In the genomic region with DNA sequence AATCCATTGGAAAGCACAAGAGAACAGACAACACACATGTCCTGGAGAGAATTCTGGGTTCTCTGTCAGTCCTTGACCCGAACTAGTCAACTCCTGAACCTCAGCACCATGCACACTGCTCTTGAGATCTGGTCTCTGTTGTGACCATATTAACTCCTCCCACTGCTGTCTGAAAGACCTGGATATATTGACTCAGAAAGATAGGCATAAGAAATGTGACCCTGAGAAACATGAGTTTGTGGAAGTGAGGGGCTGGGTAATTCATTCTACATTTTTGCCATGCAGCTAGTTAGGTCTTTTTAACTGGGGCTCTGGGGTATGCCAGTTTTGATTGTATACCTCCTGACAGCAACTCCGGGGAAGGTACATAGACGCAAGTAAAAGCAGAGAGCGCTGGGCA, we compare ENCODE assay signal across 8 mouse cellular contexts. TPM values are rescaled to one million over a fixed set of nuclear protein-coding genes. Genes with fewer than 3 reads are reported as not detected.
DNase-seq lines count a peak whose midpoint lies in the region; ATAC-seq and TF ChIP-seq lines count a peak whose summit lies in the region.
"Had no signal": no experiment of that assay in that cellular context is flagged by ENCODE, and none has a peak within 500 bp of the region (broad histone marks: within the 10 kb centered on the region; RNA-seq: fewer than 3 reads in every experiment).

No protein-coding gene starts in this region.

- H3K9ac ChIP-seq in kidney, embryonic 16.5 days (replicated peaks; ENCODE audit: low read length), result peak overlapping the region; percentile 86
- no peak overlapping the region for H3K9ac ChIP-seq in forebrain, embryonic 12.5 days
- peak overlapping the region; percentile 79 for H3K9ac ChIP-seq in intestine, embryonic 16.5 days (ENCODE audit: low read depth, low read length)

- H3K36me3 ChIP-seq in kidney, embryonic 16.5 days (ENCODE audit: insufficient read depth, low read length), result no peaks in the 10 kb centered on the region
- H3K36me3 ChIP-seq in forebrain, embryonic 12.5 days (replicated peaks), result no peaks in the 10 kb centered on the region
- no peaks in the 10 kb centered on the region for H3K36me3 ChIP-seq in intestine, embryonic 16.5 days (ENCODE audit: control insufficient read depth, insufficient read depth, low read length)
- H3K36me3 ChIP-seq in myocyte (ENCODE audit: control insufficient read depth, insufficient read depth), result no peaks in the 10 kb centered on the region

- H3K9me3 ChIP-seq in kidney, embryonic 16.5 days (ENCODE audit: low read length), result peaks cover 5% of the 10 kb centered on the region; the same call in 1 of the 2 replicates
- no peaks in the 10 kb centered on the region for H3K9me3 ChIP-seq in forebrain, embryonic 12.5 days
- H3K9me3 ChIP-seq in intestine, embryonic 16.5 days (ENCODE audit: control insufficient read depth, low read length), result no peaks in the 10 kb centered on the region

- TF ChIP-seq POLR2A in myocyte (IDR thresholded peaks at IDR 0.05; ENCODE audit: insufficient read length, low read depth), result no peak

- H3K27ac ChIP-seq in kidney, embryonic 16.5 days (ENCODE audit: low read length), result no peak overlapping the region
- H3K27ac ChIP-seq in forebrain, embryonic 12.5 days, result no peak overlapping the region
- no peak overlapping the region for H3K27ac ChIP-seq in intestine, embryonic 16.5 days (ENCODE audit: low read length)

- H3K27me3 ChIP-seq in kidney, embryonic 16.5 days (ENCODE audit: insufficient read depth, low read length), result no peaks in the 10 kb centered on the region
- H3K27me3 ChIP-seq in forebrain, embryonic 12.5 days, result peaks cover 23% of the 10 kb centered on the region; the same call in 1 of the 2 replicates
- H3K27me3 ChIP-seq in intestine, embryonic 16.5 days (replicated peaks; ENCODE audit: control insufficient read depth, insufficient read depth, low read length), result no peaks in the 10 kb centered on the region; the same call in 1 of the 2 replicates
- H3K27me3 ChIP-seq in myocyte (ENCODE audit: control insufficient read depth, insufficient read depth, insufficient read length), result no peaks in the 10 kb centered on the region
- H3K27me3 ChIP-seq: Patski had no signal

- 59% methylated on average over 4 of the region's 4 CpGs for WGBS in kidney, embryonic 16.5 days
- 42% methylated on average over 4 of the region's 4 CpGs for WGBS in forebrain, embryonic 12.5 days
- WGBS in intestine, embryonic 16.5 days, result 29% methylated on average over 4 of the region's 4 CpGs

- H3K4me3 ChIP-seq in kidney, embryonic 16.5 days (ENCODE audit: low read length), result peak overlapping the region; percentile 76
- peak overlapping the region; percentile 64 for H3K4me3 ChIP-seq in forebrain, embryonic 12.5 days (replicated peaks)
- peak overlapping the region; percentile 73 for H3K4me3 ChIP-seq in intestine, embryonic 16.5 days (ENCODE audit: low read length)
- H3K4me3 ChIP-seq in myocyte, result peak overlapping the region; percentile 13

- peak overlapping the region; percentile 89 for H3K4me2 ChIP-seq in kidney, embryonic 16.5 days (replicated peaks; ENCODE audit: low read depth, low read length)
- peak overlapping the region; percentile 81 for H3K4me2 ChIP-seq in forebrain, embryonic 12.5 days
- H3K4me2 ChIP-seq in intestine, embryonic 16.5 days (ENCODE audit: low read depth, low read length), result peak overlapping the region; percentile 95
- H3K4me2 ChIP-seq in myocyte (ENCODE audit: low read depth), result peak overlapping the region; percentile 70

- H3K79me2 ChIP-seq in myocyte (ENCODE audit: control insufficient read depth, insufficient read depth), result no peaks in the 10 kb centered on the region

- peaks cover 26% of the 10 kb centered on the region; the same call in 1 of the 2 replicates for H3K4me1 ChIP-seq in kidney, embryonic 16.5 days (ENCODE audit: insufficient read depth, low read length)
- peaks cover 13% of the 10 kb centered on the region; the same call in 1 of the 2 replicates for H3K4me1 ChIP-seq in forebrain, embryonic 12.5 days
- H3K4me1 ChIP-seq in intestine, embryonic 16.5 days (ENCODE audit: control insufficient read depth, insufficient read depth, low read length), result peaks cover 7% of the 10 kb centered on the region

- H3ac ChIP-seq in myocyte (ENCODE audit: control insufficient read depth, insufficient read length), result no peak overlapping the region

- no peak for DNase-seq in kidney, adult 18-20 months
- DNase-seq in MN1 (ENCODE audit: low spot score), result no peak
- DNase-seq in thymus, postnatal 0 days (ENCODE audit: low spot score), result no peak

- ATAC-seq in kidney, embryonic 16.5 days (ENCODE audit: low FRiP score, low TSS enrichment), result no peak
- ATAC-seq in forebrain, embryonic 12.5 days (ENCODE audit: low FRiP score), result no peak
- no peak for ATAC-seq in intestine, embryonic 16.5 days

TF ChIP-seq in myocyte, 11 proteins besides CTCF, POLR2A, EP300 and RAD21:
- TF ChIP-seq TCF12 (IDR thresholded peaks at IDR 0.05; ENCODE audit: insufficient read depth, poor library complexity, severe bottlenecking) (no peak), SRF (IDR thresholded peaks at IDR 0.05; ENCODE audit: control insufficient read depth, insufficient read length, low read depth) (no peak), MAX (IDR thresholded peaks at IDR 0.05; ENCODE audit: low read depth) (no peak), MYOG (IDR thresholded peaks at IDR 0.05; ENCODE audit: control insufficient read depth in 1 of 3, insufficient read depth in 1 of 3, insufficient read length in 2 of 3, low read depth in 2 of 3) (no peak), USF1 (IDR thresholded peaks at IDR 0.05; ENCODE audit: low read depth) (no peak), CEBPB (IDR thresholded peaks at IDR 0.05; ENCODE audit: insufficient read depth, poor library complexity, severe bottlenecking) (no peak), MYOD1 (IDR thresholded peaks at IDR 0.05; ENCODE audit: control insufficient read depth in 1 of 3, insufficient read length in 2 of 3, low read depth in 2 of 3) (no peak), POLR2AphosphoS2 (IDR thresholded peaks at IDR 0.05; ENCODE audit: insufficient read length, low read depth) (no peak), REST (IDR thresholded peaks at IDR 0.05; ENCODE audit: insufficient read depth, insufficient read length) (no peak), TCF3 (IDR thresholded peaks at IDR 0.05; ENCODE audit: insufficient read length, low read depth) (no peak), E2F4 (IDR thresholded peaks at IDR 0.05; ENCODE audit: insufficient read depth) (no peak)

RNA-seq across cellular contexts. Expression of a gene that starts 1.3 kb away (rescaled TPM):
- 6.3 and 7.0 TPM in 2 replicates for polyA plus RNA-seq in kidney, embryonic 16.5 days (2015; fragmentation: Nextera tagmentation; extraction: Ambion mirVana)
- polyA plus RNA-seq in forebrain, embryonic 12.5 days (2016; fragmentation: Nextera tagmentation; extraction: Ambion mirVana), result 1.3 and 2.3 TPM in 2 replicates
- polyA plus RNA-seq in intestine, embryonic 16.5 days (2015; fragmentation: Nextera tagmentation; extraction: Ambion mirVana), result 1.0 and 1.8 TPM in 2 replicates
- 0.88 TPM for polyA plus RNA-seq in myocyte (2012; fragmentation: generic; extraction: Trizol)
- 0.65 and 0.81 TPM in 2 replicates for polyA plus RNA-seq in thymus, postnatal 0 days (2015; fragmentation: Nextera tagmentation; extraction: Ambion mirVana)

Comparison
In these comparisons a context has a peak if more than half of its experiments do, and no peak if none do; other contexts are left out.
1. H3K4me3 ChIP-seq: peak in every context shown above with its lines; median percentile 76 in kidney, embryonic 16.5 days; 73 in intestine, embryonic 16.5 days; 64 in forebrain, embryonic 12.5 days; 13 in myocyte.